Mouse (Mus musculus) adrenal gland (tissue): ENCODE results near the gene Hoxd10.

Source experiments
- intact Hi-C: fragments of 180-260 bp; cut with DNase I; formaldehyde crosslinking; loops from one replicate; pipeline ENCODE4 v1.15.1; 2025

Hoxd10 gene

GRCm38 (mm10) chr2:74679596-74679971 is 12.1 kb upstream of the Hoxd10 start:
- intact Hi-C loops = no loop called here

GRCm38 (mm10) chr2:74679980-74680379 is 11.7 kb upstream of the Hoxd10 start:
- intact Hi-C loops = no loop called here

DNA sequence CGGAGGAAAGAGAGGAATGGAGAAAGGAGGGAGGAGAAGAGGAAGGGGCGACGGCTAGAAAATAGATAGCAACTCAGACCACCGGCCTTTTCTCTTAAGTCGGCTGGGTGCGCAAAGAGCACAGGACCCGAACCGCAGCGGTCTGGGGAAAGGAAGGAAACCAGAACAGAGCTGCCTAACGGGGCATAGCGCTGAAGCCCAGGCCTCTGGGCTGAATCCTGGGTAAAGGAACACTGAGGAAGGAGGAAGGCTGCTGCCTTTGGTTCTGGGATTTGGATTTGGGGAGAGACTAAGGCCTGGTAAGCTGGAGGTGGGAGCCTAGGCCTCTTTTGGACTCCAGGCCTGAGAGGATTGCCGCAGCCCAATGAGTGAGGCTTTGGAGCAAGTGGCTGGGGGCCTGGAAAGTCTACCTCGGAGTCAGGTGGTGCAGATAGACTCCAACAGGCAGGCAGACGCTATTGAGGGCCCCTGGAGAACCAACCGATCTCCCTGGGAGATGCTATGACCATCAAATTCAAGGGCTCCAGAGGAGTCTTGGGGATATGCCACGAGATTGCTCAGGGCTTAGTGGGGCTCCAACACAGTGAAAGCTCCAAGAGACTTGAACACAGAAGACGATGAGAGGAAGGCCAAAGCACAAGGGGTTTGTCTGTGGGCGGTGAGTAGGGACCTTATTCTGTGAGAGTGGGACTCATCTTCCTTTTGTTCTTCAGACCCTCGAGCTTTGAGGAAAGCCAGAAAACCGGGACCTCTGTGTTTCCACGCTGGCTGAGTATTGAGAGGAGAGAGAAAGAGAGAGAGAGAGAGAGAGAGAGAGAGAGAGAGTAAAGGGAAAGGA is 10.9 kb upstream of the Hoxd10 start:
- intact Hi-C loops = no loop called here

DNA sequence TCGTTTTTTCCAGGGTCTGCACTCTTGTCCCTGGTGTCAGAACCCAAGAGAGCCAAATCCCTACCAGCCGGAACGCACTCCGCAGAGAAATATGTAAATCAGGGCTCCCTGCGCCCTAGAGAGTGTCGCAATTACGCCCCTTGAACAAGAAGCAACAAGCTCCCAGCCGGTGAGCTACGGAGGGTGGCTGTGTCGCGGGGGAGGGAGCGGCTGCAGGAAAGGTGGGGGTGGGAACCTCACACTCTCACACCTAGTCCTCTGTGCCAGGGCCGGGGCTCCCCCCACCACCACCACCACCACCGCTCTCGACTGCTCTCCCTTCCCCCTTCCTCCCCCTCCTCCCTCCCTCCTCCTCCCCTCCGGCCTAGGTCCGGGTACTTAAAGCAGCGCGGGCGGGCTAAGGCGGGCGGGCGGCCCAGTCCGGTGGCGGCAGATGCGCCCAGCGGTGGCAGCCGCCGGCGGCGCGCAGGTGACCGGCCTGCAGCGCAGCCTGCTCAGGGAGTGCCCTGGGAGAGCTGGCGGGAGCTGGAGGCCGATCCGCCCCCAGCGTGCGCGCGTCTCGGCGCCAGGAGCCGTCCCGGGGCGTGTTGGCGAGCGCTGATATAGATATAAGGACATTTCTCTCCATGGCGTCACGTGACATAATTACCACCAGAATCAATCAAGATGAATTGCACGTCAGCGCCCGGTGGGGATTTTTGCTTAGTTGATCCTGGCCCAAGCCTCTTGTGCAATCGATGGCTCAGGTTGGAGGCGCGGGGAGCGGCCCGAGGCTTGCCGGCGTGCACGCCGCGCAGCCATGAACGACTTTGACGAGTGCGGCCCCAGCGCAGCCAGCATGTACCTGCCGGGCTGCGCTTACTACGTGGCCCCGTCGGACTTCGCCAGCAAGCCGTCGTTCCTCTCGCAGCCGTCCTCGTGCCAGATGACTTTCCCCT is 9.9 kb upstream of the Hoxd10 start:
- intact Hi-C loops = no loop called here

GRCm38 (mm10) chr2:74682796-74683195 is 8.9 kb upstream of the Hoxd10 start:
- intact Hi-C loops = no loop called here

- intact Hi-C loops = no loop called here
These were observed 8.2 kb upstream of the Hoxd10 start for GRCm38 (mm10) chr2:74683471-74683951.

DNA sequence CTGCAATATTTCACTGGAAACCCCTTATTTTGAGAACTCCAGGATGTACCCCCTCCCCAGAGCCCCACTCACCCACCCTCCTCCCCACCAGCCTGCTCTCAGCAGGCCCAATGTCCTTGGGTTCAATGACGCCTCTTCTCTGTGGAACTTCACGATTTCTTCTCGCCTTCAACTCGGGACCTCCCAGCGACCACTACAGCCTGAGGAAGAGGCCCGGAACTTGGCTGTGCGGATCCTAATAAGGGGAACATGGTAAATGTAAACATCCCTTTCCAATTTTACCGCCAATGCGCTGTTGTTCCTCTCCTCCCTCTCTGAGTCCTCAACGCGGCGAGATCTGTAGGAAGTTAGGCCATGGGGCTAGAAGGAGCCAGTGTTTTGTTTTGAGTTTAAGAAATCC is 7.6 kb upstream of the Hoxd10 start:
- intact Hi-C loops = no loop called here

DNA sequence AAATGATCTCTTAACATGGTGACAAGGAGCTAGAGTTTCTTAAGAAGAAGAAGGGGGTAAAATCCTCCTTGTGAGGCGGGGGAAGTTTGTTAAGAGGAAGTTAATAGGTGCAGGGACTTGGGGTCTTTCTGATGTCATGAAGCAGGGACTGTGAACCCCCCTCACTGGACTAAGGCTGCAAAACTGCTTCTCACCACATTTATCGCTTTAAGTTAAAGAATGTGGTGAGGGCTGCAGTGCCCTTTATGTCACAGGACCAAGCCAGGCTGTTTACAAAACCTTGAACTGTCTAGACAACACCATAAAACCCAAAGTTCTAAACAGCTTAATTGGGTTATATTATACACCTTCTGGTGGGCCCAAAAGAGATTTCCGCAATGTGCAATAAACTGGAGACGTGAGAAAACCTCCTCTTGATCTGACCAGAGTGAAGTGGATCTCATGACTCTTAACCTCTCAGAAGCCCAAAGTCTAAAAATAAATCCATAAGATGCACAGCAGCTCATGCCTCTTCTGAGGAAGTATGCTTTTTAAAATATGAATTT is 6.6 kb upstream of the Hoxd10 start:
- intact Hi-C loops = no loop called here

DNA sequence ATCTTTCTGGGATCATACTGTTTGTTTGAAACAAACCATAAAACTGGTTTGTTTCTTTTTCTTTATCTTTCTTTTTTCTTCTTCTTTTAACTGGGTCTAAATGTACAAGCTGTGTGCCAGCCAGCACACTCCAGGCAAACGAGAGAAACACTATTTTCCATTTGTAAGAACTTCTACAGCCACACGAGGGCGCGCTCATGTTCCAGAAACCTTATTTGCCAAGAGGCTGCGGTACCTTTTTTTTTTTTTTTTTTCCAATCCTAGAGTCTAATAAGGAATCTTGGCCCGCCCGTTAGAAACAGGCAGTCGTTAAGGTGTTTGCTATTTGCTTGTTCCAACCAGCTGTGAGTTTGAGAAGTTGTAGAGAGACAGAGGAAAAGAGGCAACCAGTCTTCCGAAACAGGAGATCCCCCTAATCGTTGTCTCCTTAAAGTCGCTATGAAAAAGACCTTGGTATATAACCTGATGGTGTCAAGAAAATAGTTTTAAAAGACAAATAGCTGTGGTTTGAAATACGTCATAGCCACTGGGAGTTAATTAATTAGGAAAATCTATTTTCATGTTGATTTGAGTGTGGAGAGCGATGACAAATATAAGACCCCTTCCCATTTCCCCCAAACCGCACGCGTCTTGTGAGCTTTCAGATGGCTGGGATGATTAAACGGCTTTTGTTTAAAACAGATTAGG is 5.3 kb upstream of the Hoxd10 start:
- intact Hi-C loops = no loop called here

DNA sequence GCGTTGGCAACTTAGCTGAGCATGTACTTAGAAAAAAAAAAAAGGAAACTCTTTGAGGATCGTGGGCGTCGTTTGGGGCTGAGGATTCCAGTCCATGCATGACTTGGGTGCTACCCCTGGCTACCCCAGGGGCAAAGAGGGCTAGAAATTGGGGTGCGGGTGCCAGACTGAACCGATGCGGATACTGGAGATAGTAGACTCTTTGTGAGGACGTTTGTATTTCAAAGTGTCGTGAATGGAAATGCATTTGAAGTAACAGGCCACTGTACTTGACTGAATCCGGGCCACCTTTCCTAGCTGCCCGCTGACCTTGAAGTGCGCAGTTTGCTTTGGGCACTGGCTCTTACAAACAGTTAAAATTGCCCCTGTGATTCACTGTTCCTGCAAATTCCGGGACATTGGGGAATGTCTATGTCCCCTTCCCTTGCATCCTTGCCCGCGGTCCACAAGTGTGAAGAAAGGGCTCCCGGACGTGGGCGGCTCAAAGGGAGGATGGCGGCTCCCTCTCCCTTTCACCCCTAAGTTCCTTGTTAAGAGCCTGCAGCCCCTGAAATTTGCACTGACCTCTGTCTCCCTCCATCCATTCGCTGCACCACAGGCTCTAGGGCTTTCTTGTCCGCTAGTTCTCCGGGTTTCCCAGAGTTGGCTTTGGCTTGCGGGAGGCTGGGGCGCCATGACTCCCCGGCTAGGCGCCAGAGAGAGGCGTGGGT is 4.6 kb upstream of the Hoxd10 start:
- intact Hi-C loops = no loop called here

DNA sequence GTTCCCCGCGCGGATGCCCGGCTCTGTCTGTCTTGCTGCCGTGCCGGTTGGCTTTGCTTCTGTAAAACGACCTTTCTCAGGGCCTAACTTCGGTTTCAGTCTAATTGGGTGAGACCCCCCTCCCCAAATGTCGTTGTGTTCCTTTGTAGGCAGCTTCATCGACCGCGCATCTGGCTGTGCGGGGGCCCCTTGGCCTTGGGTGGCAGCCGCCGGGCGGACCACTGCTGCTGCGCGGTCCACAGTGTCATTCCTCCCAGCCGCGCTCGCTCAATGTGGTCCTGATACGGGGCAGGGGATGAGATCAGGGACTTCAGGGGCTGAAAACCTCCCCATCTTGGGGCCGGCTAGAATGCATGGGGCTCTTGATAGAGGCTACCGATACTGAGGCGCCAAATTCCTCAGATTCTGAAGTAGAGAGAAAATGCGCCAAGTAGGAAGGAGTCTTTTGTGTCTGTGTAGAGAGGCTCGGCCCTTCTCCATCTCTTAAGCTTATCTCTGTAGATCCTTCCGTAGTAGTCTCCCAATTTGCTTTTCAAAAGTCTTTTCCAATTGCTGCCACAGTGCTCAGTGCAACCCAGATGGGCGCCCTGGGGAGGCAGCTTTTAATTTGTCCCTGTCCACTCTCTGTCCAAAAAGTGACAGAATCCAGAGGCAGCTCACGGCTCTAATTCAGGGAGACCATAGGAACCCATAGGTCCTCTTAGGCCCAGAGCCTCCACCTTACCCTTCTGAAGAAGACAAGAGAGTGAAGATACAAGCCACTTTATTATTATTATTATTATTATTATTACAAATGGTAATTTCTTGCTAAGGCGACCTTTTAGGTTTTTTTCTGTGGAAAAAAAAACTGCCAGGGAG is 3.8 kb upstream of the Hoxd10 start:
- intact Hi-C loops = no loop called here

DNA sequence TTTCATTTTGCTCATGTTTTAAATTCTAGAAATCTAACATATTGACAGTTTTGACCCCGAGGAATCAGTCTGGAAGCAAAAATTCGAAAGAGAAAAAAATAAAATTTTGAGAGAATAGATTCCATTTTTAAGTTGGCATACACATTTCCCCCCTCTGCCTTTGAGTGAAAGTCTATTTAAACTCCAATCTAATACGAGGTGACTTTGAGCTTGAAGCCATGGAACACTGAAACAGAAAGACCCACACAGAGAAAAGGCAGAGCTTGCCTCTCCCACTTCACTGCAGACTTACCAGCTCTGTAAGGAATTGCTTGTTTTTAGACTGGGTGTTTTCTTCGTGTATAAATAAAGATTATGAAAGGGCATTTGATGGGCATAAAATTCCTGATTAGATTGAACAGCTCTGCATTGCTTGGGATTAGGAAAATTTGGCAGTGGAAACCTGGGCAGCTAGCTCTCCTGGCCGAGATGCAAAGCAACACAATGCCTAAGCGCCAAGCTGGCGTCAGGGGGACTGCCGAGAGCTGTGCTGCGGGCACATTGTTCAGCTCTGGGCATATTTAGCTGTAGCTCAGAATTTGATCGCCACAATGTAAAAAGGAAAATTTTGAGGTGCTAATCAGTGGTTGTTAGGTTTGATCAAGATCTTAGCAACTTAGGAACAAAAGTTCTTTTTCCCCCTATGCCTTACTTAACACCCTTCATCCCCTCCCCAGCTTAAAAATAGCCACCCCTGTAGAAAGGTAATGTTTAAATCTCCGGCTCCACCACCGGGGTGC is 2.7 kb upstream of the Hoxd10 start:
- intact Hi-C loops = no loop called here

GRCm38 (mm10) chr2:74689574-74690337 is 2.0 kb upstream of the Hoxd10 start:
- intact Hi-C loops = loop anchor here (10.0 kb wide), 1 partner anchor 625 kb away; no protein-coding TSS in a partner anchor

GRCm38 (mm10) chr2:74690338-74690716 is 1.4 kb upstream of the Hoxd10 start:
- intact Hi-C loops = loop anchor here (10.0 kb wide), 1 partner anchor 624 kb away; no protein-coding TSS in a partner anchor

GRCm38 (mm10) chr2:74691995-74692807 is 477 bp downstream of the Hoxd10 start:
- intact Hi-C loops = loop anchor here (10.0 kb wide), 1 partner anchor 623 kb away; no protein-coding TSS in a partner anchor

- intact Hi-C loops = loop anchor here (10.0 kb wide), 1 partner anchor 622 kb away; no protein-coding TSS in a partner anchor
These were observed 1.2 kb downstream of the Hoxd10 start for GRCm38 (mm10) chr2:74692808-74693431.
